Mouse (Mus musculus) heart, embryonic 11.5 days (tissue): ENCODE results near the gene Zfp740. TPM values are rescaled to one million over a fixed set of nuclear protein-coding genes. Genes with fewer than 3 reads are reported as not detected.

Source experiments
- ATAC-seq: fragments of 200-750 bp; cut with Nextera tagmentation; replicated peaks from 2 replicates; pipeline ENCODE4 v1.8.0; 2017; ENCODE audit warnings: moderate library complexity; ENCODE audit not compliant: insufficient number of reproducible peaks, low FRiP score, low TSS enrichment
- H3K27ac ChIP-seq: fragments of 300-500 bp; sonication (generic); 2 replicates; pipeline ENCODE4 v1.5.1; 2014; ENCODE audit warnings: mild to moderate bottlenecking, low read depth, low read length
- H3K27me3 ChIP-seq: fragments of 300-500 bp; sonication (generic); 2 replicates; pipeline ENCODE4 v1.6.1; 2014; ENCODE audit warnings: mild to moderate bottlenecking, low read length, mixed read lengths; ENCODE audit not compliant: control insufficient read depth, insufficient read depth
- H3K36me3 ChIP-seq: fragments of 300-500 bp; sonication (generic); 2 replicates; pipeline ENCODE4 v1.6.1; 2014; ENCODE audit warnings: mild to moderate bottlenecking, low read length, moderate library complexity, mixed read lengths; ENCODE audit not compliant: control insufficient read depth, insufficient read depth
- H3K4me1 ChIP-seq: fragments of 300-500 bp; sonication (generic); 2 replicates; pipeline ENCODE4 v1.6.1; 2014; ENCODE audit warnings: low read length; ENCODE audit not compliant: control insufficient read depth, insufficient read depth
- H3K4me2 ChIP-seq: fragments of 300-500 bp; sonication (generic); 2 replicates; pipeline ENCODE4 v1.6.1; 2014; ENCODE audit warnings: mild to moderate bottlenecking, moderate library complexity
- H3K4me3 ChIP-seq: fragments of 300-500 bp; sonication (generic); 2 replicates; pipeline ENCODE4 v1.5.1; 2014; ENCODE audit warnings: low read depth, low read length
- H3K9ac ChIP-seq: fragments of 300-500 bp; sonication (generic); 2 replicates; pipeline ENCODE4 v1.6.1; 2014; ENCODE audit warnings: mild to moderate bottlenecking, low read depth, low read length, moderate library complexity
- H3K9me3 ChIP-seq: fragments of 300-500 bp; sonication (generic); replicated peaks from 2 replicates; pipeline ENCODE4 v1.6.1; 2016; ENCODE audit warnings: low read length; ENCODE audit not compliant: control insufficient read depth
- WGBS: fragments of 180-500 bp; shearing (Covaris S2); extraction: QIAGEN DNeasy Blood & Tissue Kit; methylation state at CpG from one replicate; pipeline ENCODE4 v1.1.7; 2014; ENCODE audit not compliant: insufficient replicate concordance; 5-methylcytosine and 5-hydroxymethylcytosine counted together
- polyA plus RNA-seq: library from polyadenylated mRNA; unstranded; fragments of >200 nt; fragmentation: Nextera tagmentation; extraction: Ambion mirVana; gene quantifications from 2 replicates; pipeline ENCODE4 v1.2.1, GENCODE M21; 2014

Zfp740 gene
- polyA plus RNA-seq, 1 experiment from 2014 or later, result 25.8 TPM

DNA sequence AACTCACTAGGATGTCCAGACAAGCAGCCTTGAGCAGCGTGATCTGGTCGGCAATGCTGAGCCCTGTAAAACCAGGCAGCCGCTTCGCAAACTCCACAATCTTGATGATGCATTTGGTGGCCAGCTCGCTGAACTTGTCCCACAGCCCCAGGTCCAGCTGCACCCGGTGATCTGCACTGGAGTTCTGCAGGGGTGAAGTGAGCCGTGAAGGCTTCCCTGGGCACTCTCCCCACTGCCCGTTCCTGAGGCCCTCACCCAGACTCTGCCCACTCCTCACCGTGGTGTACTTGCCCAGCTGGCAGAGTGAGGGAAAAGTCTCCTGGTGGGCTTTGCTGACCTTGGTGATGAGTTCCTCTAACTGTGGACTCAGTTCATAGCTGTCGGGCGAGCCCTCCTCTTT, 36.8 kb downstream of the Zfp740 start:
- no peaks in the 10 kb centered on the region for H3K9me3 ChIP-seq
- 64% methylated on average over 11 of the region's 11 CpGs for WGBS
- H3K4me2 ChIP-seq, result no peak overlapping the region
- no peak for ATAC-seq
- no peak overlapping the region for H3K4me3 ChIP-seq
- peaks cover 38% of the 10 kb centered on the region for H3K27me3 ChIP-seq
- no peak overlapping the region for H3K9ac ChIP-seq
- peaks cover 27% of the 10 kb centered on the region for H3K4me1 ChIP-seq
- no peaks in the 10 kb centered on the region for H3K36me3 ChIP-seq
- H3K27ac ChIP-seq, result no peak overlapping the region

GRCm38 (mm10) chr15:102240607-102241006, 37.6 kb downstream of the Zfp740 start:
- no peak overlapping the region for H3K4me2 ChIP-seq
- no peaks in the 10 kb centered on the region for H3K9me3 ChIP-seq
- H3K27me3 ChIP-seq, result peaks cover 45% of the 10 kb centered on the region
- peaks cover 22% of the 10 kb centered on the region for H3K4me1 ChIP-seq
- H3K4me3 ChIP-seq, result no peak overlapping the region
- no peak overlapping the region for H3K9ac ChIP-seq
- H3K36me3 ChIP-seq, result no peaks in the 10 kb centered on the region
- no peak for ATAC-seq
- no peak overlapping the region for H3K27ac ChIP-seq
- 65% methylated on average over 4 of the region's 4 CpGs for WGBS

- Histone ChIP-seq H3K27me3 (peaks cover 55% of the 10 kb centered on the region), H3K9ac (no peak overlapping the region), H3K4me2 (no peak overlapping the region), H3K4me1 (peaks cover 29% of the 10 kb centered on the region), H3K36me3 (no peaks in the 10 kb centered on the region), H3K9me3 (no peaks in the 10 kb centered on the region), H3K27ac (no peak overlapping the region), H3K4me3 (no peak overlapping the region)
- no peak for ATAC-seq
- WGBS, result 34% methylated on average over 12 of the region's 12 CpGs
Observed at GRCm38 (mm10) chr15:102242404-102243228, 39.6 kb downstream of the Zfp740 start.

DNA sequence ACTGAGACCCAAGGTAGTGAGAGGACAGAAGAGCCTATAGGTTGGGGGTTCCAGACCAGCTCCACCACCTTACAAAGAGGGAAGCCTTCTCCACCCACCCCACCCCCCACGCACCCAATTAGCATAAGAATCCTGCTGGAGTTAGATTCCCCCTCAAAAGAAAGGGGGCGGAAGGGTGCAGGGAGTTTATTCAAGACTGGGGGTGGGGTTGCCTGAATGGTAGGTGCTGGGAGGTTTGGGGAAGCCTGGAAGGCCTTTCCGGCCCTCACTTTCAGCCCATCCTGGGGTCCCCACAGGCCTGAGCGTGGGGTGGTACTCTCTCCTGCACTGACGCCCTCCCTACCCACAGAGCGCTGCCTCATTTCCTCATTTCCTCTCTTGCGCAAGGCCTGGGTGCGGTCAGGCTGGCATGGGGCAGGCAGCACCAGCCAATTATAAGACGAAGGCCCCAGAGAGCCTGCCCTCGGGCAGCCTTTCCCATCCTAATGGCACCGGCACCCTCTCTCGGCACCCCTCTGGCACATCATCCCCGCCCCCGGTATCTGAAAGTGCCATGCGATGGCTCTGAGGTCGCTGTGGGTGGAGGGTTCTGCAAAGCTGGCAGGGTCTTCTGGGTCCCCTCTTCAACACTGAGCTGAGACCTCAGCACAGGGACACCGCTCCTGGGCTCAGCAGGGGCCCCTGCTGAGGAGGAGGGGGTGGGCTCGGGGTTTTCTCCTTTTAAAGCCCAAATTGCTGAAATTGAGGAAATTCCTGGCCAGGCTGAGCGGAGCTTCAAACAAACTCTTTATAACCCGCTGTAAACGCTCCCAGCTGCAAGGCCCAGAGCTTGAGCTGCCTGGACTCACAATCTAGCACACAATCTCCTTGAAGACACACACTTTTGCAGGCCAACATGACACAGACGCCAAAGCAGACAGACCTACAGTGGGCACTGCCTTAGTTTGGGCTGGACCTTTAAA, 40.5 kb downstream of the Zfp740 start:
- Histone ChIP-seq H3K27ac (no peak overlapping the region), H3K9me3 (no peaks in the 10 kb centered on the region), H3K4me1 (peaks cover 33% of the 10 kb centered on the region), H3K4me3 (peak overlapping the region; percentile 15), H3K36me3 (no peaks in the 10 kb centered on the region), H3K27me3 (peaks cover 58% of the 10 kb centered on the region), H3K4me2 (peak overlapping the region; percentile 93), H3K9ac (no peak overlapping the region)
- ATAC-seq, result no peak
- WGBS, result 23% methylated on average over 22 of the region's 22 CpGs

DNA sequence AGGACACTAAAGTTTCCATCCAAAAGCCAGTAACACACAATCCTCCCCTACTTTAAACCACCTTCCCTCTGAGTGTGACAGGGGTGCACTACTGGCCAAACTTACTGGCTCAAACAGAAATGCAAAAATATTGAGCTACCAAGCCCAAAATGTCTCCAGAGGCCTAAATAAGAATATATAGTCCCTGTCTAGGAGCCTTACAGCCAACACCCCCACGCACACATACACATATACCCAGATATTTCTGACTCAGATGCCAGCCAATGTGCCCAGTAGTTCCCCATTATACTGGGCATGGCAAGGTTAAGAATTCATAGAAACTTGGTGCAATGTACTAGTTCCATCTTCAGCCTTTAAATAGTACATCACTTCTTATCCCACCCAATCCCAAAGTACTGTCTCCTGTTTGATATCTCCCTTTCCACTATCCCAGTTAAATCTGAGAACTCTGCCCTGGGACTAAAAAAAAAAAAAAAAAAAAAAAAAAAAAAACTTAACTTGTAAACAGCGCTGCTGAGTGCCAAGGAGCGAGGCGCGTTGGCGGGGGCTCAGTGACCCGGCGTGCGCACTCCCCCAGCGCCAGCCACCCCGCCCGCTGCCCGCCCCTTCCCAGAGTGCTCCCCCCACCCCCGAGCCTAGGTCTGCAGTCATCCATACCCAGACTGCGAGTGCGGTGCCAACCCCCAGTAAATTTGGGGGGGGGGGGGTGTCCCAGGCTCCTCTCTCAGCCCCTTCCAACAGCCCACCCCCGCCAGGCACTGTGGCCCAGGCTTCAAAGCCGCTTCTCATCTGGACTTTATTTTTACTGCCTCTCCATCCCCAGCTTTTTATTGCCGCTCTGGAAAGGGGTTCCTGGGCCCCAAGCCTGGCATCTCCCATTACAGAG, 41.5 kb downstream of the Zfp740 start:
- Histone ChIP-seq H3K4me2 (peak overlapping the region; percentile 93), H3K4me1 (peaks cover 37% of the 10 kb centered on the region), H3K27me3 (peaks cover 57% of the 10 kb centered on the region), H3K9me3 (no peaks in the 10 kb centered on the region), H3K4me3 (peak overlapping the region; percentile 59), H3K36me3 (no peaks in the 10 kb centered on the region), H3K27ac (no peak overlapping the region), H3K9ac (peak overlapping the region; percentile 61)
- WGBS, result 9% methylated on average over 19 of the region's 19 CpGs
- ATAC-seq, result no peak

GRCm38 (mm10) chr15:102245461-102245881, 42.4 kb downstream of the Zfp740 start:
- Histone ChIP-seq H3K4me1 (peaks cover 39% of the 10 kb centered on the region), H3K4me3 (peak overlapping the region; percentile 59), H3K4me2 (peak overlapping the region; percentile 93), H3K9ac (peak overlapping the region; percentile 61), H3K36me3 (no peaks in the 10 kb centered on the region), H3K9me3 (no peaks in the 10 kb centered on the region), H3K27me3 (peaks cover 57% of the 10 kb centered on the region), H3K27ac (no peak overlapping the region)
- 3% methylated on average over 14 of the region's 14 CpGs for WGBS
- ATAC-seq, result no peak

DNA sequence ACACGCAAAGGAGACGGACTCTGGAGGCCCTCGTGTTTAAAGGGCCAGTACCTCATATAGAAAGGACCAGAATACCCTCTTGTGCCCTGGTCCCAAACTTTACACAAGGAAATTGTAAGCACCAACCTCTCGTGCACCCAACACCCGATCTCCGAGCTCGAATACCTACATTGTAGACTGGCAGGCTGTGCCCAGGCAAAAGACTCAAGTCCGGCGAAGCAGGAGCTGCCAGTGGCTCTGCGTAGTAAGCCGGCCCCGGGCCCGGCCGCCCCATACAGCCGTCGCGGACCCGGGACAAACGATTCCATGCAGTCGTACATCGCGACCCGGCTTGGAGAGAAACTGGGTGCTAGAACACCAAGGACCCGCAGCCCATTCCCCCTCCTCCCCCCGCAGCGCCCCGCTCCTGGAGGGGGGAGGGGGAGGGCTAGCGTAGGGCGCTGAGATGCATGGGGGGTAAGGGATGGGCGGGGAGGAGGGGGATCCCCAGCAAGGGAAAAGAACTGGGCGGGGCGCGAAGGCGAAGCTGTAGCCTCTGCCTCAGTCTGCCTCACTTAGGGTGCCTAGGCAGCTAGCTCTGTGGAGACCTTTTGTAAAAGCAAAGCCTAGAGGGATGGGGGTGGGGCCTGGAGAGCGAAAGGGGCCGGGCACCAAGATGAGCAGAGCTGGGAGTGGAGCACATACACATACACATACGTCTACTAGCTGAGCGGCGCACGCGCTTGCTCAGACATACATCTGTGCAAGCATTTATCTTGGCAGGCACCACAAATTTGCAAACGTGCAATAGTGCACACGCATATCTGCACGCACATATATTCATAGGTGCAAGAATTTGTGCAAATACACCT, 43.1 kb downstream of the Zfp740 start:
- H3K4me3 ChIP-seq, result peak overlapping the region; percentile 59
- 0% methylated on average over 41 of the region's 44 CpGs for WGBS
- H3K36me3 ChIP-seq, result no peaks in the 10 kb centered on the region
- peak overlapping the region; percentile 61 for H3K9ac ChIP-seq
- peak overlapping the region; percentile 90; the same call in 1 of the 2 replicates for H3K27ac ChIP-seq
- H3K27me3 ChIP-seq, result peaks cover 56% of the 10 kb centered on the region
- peaks cover 39% of the 10 kb centered on the region for H3K4me1 ChIP-seq
- H3K9me3 ChIP-seq, result no peaks in the 10 kb centered on the region
- ATAC-seq, result peak; percentile 28; the same call in 1 of the 2 replicates
- H3K4me2 ChIP-seq, result peak overlapping the region; percentile 93
